Mouse (Mus musculus) erythroblast, embryonic 14.5 days (primary cell): ENCODE results near the gene Txndc9. TPM values are rescaled to one million over a fixed set of nuclear protein-coding genes. Genes with fewer than 3 reads are reported as not detected.

ENCODE experiments used
- H3K27me3 ChIP-seq: 2 replicates; pipeline ENCODE4 v1.6.1; 2012; ENCODE audit warnings: inconsistent platforms; ENCODE audit not compliant: control insufficient read depth
- H3K36me3 ChIP-seq: 2 replicates; pipeline ENCODE4 v1.6.1; 2012; ENCODE audit warnings: mild to moderate bottlenecking, inconsistent platforms; ENCODE audit not compliant: control insufficient read depth
- H3K4me1 ChIP-seq: 2 replicates; pipeline ENCODE4 v1.6.1; 2012; ENCODE audit warnings: inconsistent platforms; ENCODE audit not compliant: control insufficient read depth
- H3K4me3 ChIP-seq: replicated peaks from 2 replicates; pipeline ENCODE3; 2012; ENCODE audit warnings: moderate library complexity, mild to moderate bottlenecking, inconsistent platforms
- H3K9me3 ChIP-seq: 2 replicates; pipeline ENCODE4 v1.6.1; 2012; ENCODE audit warnings: low read length, inconsistent platforms, mixed read lengths; ENCODE audit not compliant: control insufficient read depth
- GATA1 ChIP-seq: IDR thresholded peaks from 2 replicates; pipeline ENCODE4 v1.6.1; 2012; ENCODE audit warnings: low read length, inconsistent platforms, mixed read lengths
- TAL1 ChIP-seq: IDR thresholded peaks from 3 replicates; pipeline ENCODE4 v1.6.1; 2012; ENCODE audit warnings: low read length, inconsistent platforms, mixed read lengths
- polyA plus RNA-seq: library from polyadenylated mRNA; stranded (reverse); fragments of >175 nt; gene quantifications from 2 replicates; pipeline ENCODE4 v1.2.3, GENCODE M21; 2012

Txndc9 gene
- polyA plus RNA-seq, 1 experiment = 1.1 TPM

DNA sequence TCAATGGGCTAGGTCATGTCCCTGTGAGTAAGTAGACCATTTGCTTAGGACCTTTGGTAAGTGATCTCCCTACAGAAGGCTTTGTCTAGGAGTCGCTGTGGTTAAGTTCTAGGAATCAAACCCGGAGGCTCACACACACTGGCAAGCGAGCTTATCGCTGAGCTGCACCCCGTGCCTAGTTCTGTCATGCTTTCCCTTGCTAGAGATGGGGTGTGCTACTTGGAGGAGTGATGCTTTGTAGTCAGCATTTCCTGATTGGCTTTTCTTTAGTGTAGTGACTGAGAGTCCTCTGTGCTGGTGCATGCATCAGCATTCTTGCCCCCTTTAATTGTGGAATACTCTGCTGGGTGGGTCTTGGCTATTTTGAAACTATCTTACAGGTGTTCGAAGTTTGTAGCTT lies 14.0 kb upstream of the Txndc9 start:
- TF ChIP-seq GATA1 = peak; percentile 83
- TF ChIP-seq TAL1 = peak; percentile 81
- H3K36me3 ChIP-seq = peaks cover 43% of the 10 kb centered on the region
- no peaks in the 10 kb centered on the region for H3K9me3 ChIP-seq
- H3K4me1 ChIP-seq = peaks cover 93% of the 10 kb centered on the region
- H3K4me3 ChIP-seq = peak overlapping the region; percentile 54
- no peaks in the 10 kb centered on the region for H3K27me3 ChIP-seq

DNA sequence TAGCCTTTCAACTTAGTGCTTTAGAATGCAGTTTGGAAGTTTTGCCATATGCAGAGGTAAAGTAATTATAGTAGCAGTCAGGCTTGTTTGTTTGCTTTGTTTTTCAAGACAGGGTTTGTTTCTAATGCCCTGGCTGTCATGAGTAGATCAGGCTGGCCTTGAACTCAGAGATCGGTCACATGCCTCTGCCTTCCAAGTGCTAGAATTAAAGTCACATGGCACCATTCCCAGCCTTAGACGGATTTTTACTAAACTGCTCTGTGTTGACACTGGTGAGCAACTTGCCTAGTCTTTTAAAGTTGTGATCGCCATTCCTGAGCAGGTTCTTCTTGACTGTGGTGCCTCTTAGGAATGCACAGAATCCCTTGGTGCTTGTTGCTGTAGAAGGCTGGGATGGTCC lies 9.0 kb upstream of the Txndc9 start:
- no peak for TF ChIP-seq TAL1
- TF ChIP-seq GATA1 = no peak
- Histone ChIP-seq H3K9me3 (no peaks in the 10 kb centered on the region), H3K4me1 (peaks cover 86% of the 10 kb centered on the region), H3K27me3 (no peaks in the 10 kb centered on the region), H3K36me3 (peaks cover 59% of the 10 kb centered on the region), H3K4me3 (no peak overlapping the region)

DNA sequence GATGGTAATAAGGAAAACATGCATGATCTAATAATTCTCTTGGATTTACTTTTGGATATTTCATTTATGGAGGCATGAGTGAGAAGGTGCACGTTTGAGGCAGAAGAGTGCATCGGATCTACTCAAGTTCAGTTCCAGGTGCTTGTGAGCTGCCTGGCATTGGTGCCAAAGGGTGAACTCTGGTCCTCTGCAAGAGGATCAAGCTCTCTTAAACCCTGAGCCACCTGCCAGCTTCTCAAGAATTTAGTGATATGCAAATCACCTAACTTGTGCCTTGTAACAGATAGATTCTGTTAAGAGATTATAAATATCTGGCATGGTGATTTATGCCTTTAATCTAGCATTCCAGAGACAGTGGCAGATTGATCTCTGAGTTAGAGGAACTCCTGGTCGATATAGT lies 5.4 kb upstream of the Txndc9 start:
- TF ChIP-seq GATA1 (no peak), TAL1 (no peak)
- Histone ChIP-seq H3K4me3 (no peak overlapping the region), H3K4me1 (peaks cover 80% of the 10 kb centered on the region), H3K9me3 (no peaks in the 10 kb centered on the region), H3K27me3 (no peaks in the 10 kb centered on the region), H3K36me3 (peaks cover 51% of the 10 kb centered on the region)

DNA sequence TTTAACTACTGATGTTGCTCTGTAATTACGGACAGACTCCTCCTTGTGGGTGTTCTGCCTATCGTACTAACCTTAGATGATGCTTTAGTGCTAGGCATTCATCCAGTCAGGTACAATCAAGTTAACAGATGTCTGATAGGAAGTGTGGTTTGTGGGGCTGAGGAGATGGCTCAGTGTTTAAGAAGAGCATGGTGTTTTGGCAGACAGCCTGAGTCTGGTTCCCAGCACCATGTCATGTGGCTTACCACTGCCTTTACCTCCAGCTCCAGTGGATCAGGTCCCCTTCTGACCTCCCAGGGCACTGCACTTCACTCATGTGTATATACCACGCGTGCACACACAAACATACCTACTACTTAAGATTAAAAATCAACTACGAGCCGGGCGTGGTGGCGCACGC lies 4.3 kb upstream of the Txndc9 start:
- H3K9me3 ChIP-seq = no peaks in the 10 kb centered on the region
- H3K4me3 ChIP-seq = peak overlapping the region; percentile 12
- peaks cover 44% of the 10 kb centered on the region for H3K36me3 ChIP-seq
- H3K27me3 ChIP-seq = no peaks in the 10 kb centered on the region
- H3K4me1 ChIP-seq = peaks cover 73% of the 10 kb centered on the region
- TF ChIP-seq TAL1 (no peak), GATA1 (no peak)

DNA sequence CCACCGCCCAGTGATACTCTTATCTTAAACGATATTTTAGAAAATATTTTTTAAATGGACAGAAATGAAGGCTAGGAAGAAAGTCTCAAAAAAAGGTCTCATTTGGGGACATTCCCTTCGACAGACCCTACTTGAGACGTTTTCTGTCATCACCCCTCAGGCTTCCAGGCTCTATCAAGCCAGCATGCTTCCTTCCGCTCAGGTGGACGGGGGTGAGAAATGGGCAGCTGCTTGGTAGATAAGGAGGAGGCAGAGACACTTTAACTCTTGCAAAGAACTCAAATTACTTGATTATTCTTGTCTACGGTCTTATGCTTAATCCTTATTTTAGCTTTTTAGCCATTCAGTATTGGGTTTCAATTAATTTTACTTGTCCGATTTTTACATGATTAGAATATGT lies 3.2 kb upstream of the Txndc9 start:
- TF ChIP-seq GATA1 (peak; percentile 33; the same call in 1 of the 2 replicates), TAL1 (no peak)
- Histone ChIP-seq H3K27me3 (no peaks in the 10 kb centered on the region), H3K36me3 (peaks cover 39% of the 10 kb centered on the region), H3K4me3 (peak overlapping the region; percentile 55), H3K9me3 (no peaks in the 10 kb centered on the region), H3K4me1 (peaks cover 70% of the 10 kb centered on the region)

DNA sequence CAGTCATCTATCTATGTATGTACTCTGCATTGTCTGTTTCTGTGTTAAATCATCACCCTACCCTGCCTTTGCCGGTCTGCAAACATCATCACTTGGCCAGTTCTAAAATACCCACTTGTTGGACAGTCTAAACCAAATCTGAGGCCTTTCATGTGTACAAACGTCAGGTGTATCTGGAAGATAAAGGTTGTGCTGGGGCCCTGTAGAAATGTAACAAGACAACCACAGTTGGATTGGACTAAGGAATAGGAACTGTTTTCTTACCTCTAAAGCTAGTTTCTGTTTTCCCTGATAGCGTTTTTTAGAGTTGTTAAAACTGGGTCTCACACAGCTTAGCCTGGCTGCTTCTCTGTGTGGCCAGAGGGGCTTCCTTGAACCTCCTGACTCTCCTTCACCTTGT lies 1.9 kb upstream of the Txndc9 start:
- Histone ChIP-seq H3K4me3 (peak overlapping the region; percentile 93), H3K9me3 (no peaks in the 10 kb centered on the region), H3K4me1 (peaks cover 75% of the 10 kb centered on the region), H3K36me3 (peaks cover 48% of the 10 kb centered on the region), H3K27me3 (no peaks in the 10 kb centered on the region)
- TF ChIP-seq GATA1 (peak; percentile 51), TAL1 (peak; percentile 68)

DNA sequence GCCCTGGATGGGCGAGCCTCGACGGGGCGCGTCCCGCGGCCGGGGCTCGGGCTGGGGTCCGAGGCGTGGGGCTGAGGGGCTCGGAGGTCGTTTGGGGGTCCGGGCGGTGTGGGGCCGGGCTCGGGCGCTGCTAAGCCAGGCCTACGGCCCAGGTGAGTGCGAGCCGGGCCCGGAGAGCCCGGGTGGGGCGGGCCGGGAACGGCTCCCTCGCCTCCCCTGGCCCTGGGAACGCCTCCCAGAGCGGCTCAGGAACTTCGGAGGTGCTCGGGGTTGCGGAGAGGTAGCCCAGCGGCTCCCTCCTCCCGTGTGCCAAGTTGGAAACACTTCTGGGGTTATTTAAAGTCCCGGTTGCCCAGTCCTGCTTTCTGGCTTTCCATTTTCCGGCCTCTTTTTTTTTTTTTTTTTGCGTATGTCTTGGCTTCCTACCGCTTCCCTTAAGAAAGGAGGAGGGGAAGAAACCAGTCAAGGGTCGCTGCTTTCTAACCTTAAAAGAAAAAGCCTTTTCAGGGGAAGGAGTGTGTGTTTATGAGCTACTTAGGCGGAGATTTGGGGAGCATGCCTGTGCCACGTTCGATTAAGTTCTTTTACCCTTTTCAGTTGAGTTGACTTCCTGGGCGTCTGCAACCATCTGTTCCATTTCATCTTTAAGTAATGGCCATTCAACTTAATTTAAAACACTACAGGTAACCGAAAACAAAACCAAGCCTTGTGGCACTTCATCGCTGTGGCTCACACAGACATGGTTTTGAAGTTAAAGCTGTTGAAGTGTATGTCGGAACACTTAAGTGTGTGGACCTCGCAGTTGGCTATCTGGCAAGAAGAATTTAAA lies 892 bp upstream of the Txndc9 start:
- H3K27me3 ChIP-seq = no peaks in the 10 kb centered on the region
- peaks cover 48% of the 10 kb centered on the region for H3K36me3 ChIP-seq
- peak overlapping the region; percentile 93 for H3K4me3 ChIP-seq
- no peaks in the 10 kb centered on the region for H3K9me3 ChIP-seq
- H3K4me1 ChIP-seq = peaks cover 65% of the 10 kb centered on the region
- TF ChIP-seq GATA1 = no peak
- TF ChIP-seq TAL1 = no peak

DNA sequence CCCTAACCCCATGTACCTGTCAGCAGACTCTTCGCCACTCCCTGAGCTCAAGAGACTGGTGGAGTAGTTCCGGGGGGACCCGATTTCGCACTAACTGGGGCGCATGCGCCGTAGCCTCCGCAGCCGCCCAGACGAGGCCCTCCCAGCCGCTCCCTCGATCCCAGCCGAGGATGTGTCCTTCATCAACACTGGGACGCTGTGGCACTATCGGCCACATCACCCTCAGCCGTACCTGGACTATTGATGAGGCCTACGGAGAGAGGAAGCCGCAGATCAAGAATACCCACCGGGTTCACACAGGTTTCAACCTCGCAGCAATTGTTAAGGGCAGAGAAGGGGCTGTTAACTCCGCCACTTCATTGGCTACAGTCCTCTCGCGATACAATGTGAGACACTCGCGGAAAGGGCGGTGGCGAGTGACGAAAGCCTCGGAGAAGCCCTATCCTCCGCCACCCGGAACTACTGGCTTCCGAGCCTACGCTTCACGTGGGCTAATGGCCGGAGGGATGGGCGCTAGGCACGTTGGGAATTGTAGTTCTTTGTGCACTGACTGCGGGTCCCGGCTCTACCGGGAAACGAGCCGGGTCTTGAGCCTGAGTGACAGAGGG lies 712 bp downstream of the Txndc9 start:
- Histone ChIP-seq H3K4me3 (peak overlapping the region; percentile 93), H3K27me3 (no peaks in the 10 kb centered on the region), H3K9me3 (no peaks in the 10 kb centered on the region), H3K36me3 (peaks cover 54% of the 10 kb centered on the region), H3K4me1 (peaks cover 56% of the 10 kb centered on the region)
- TF ChIP-seq GATA1 (no peak), TAL1 (no peak)

DNA sequence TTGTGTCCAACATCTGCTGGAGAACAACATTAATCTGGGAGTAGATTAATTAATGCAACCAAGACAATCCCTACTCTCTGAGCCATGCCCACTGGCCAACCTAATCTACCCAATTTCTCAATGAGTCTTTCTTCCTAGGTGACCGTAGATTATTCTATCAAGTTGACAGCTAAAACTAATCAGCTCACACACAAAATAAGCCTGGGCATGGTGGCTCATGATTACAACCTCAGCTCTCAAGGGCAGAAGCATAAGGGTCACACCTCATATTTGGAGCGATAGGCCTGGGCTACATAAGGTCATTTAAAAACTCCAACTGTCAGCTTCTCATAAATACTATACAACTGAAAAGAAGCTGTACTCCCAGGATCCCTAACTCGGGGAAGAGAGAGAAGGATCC lies 1.5 kb downstream of the Txndc9 start:
- peak overlapping the region; percentile 93 for H3K4me3 ChIP-seq
- H3K4me1 ChIP-seq = peaks cover 49% of the 10 kb centered on the region
- no peak for TF ChIP-seq GATA1
- no peak for TF ChIP-seq TAL1
- H3K27me3 ChIP-seq = no peaks in the 10 kb centered on the region
- H3K36me3 ChIP-seq = peaks cover 55% of the 10 kb centered on the region
- no peaks in the 10 kb centered on the region for H3K9me3 ChIP-seq

DNA sequence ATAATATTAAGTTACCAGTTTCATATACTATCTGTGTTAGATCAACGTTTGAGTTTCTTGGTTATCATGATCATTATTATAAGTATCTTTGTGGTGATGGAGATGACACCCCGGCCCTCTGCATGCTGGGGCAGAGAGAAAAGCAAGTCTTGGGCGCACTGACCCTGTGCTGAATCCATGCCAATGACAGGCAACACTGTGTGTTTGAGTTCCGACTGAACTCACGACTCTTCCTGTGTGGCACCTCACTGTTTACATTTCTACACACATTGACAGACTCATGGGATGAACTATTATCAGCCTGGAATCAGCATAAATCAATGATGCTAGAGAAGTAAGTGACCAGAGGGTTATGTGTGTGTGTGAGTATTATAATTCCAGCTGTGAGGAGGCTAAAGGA lies 9.8 kb downstream of the Txndc9 start:
- Histone ChIP-seq H3K36me3 (peaks cover 86% of the 10 kb centered on the region), H3K9me3 (no peaks in the 10 kb centered on the region), H3K27me3 (no peaks in the 10 kb centered on the region), H3K4me1 (peaks cover 3% of the 10 kb centered on the region), H3K4me3 (no peak overlapping the region)
- no peak for TF ChIP-seq TAL1
- no peak for TF ChIP-seq GATA1
